Mouse (Mus musculus): ENCODE data around the gene Slc25a20. TPM values are rescaled to one million over a fixed set of nuclear protein-coding genes. Genes with fewer than 3 reads are reported as not detected.
A peak's percentile ranks its signal among the peaks of the same experiment; 100 is the strongest.

Gene Slc25a20
- polyA plus RNA-seq, 1 experiment from 2014 or later = 25.6 TPM

GRCm38 (mm10) chr9:108691846-108692225, 29.9 kb downstream of the Slc25a20 start:
- H3K27ac ChIP-seq = peak overlapping the region; percentile 90
- peaks cover 32% of the 10 kb centered on the region for H3K4me1 ChIP-seq (replicated peaks; ENCODE audit: control insufficient read depth, insufficient read depth, low read length)
- peak overlapping the region; percentile 88 for H3K9ac ChIP-seq
- ATAC-seq (ENCODE audit: low FRiP score) (peak; percentile 83), DNase-seq (ENCODE audit: low spot score) (peak; percentile 88)
- H3K4me2 ChIP-seq (replicated peaks) = peak overlapping the region; percentile 74
- peak overlapping the region; percentile 90 for H3K4me3 ChIP-seq (replicated peaks; ENCODE audit: low read length)
- no peaks in the 10 kb centered on the region for H3K27me3 ChIP-seq (ENCODE audit: control insufficient read depth, insufficient read depth, low read length)
- 1% methylated on average over 40 of the region's 42 CpGs for WGBS
- no peaks in the 10 kb centered on the region for H3K9me3 ChIP-seq (ENCODE audit: control insufficient read depth, low read length)
- H3K36me3 ChIP-seq (replicated peaks; ENCODE audit: control insufficient read depth, insufficient read depth) = no peaks in the 10 kb centered on the region

- H3K9ac ChIP-seq = peak overlapping the region; percentile 88
- H3K27me3 ChIP-seq (ENCODE audit: control insufficient read depth, insufficient read depth, low read length) = no peaks in the 10 kb centered on the region
- peak overlapping the region; percentile 74 for H3K4me2 ChIP-seq (replicated peaks)
- DNase-seq (ENCODE audit: low spot score) = peak; percentile 74
- no peaks in the 10 kb centered on the region for H3K36me3 ChIP-seq (replicated peaks; ENCODE audit: control insufficient read depth, insufficient read depth)
- H3K27ac ChIP-seq = peak overlapping the region; percentile 90
- peak overlapping the region; percentile 90 for H3K4me3 ChIP-seq (replicated peaks; ENCODE audit: low read length)
- H3K9me3 ChIP-seq (ENCODE audit: control insufficient read depth, low read length) = no peaks in the 10 kb centered on the region
- 1% methylated on average over 81 of the region's 92 CpGs for WGBS
- peak; percentile 60 for ATAC-seq (ENCODE audit: low FRiP score)
- H3K4me1 ChIP-seq (replicated peaks; ENCODE audit: control insufficient read depth, insufficient read depth, low read length) = peaks cover 32% of the 10 kb centered on the region
Observed at GRCm38 (mm10) chr9:108692226-108693041, 30.5 kb downstream of the Slc25a20 start.

GRCm38 (mm10) chr9:108693946-108694345, 32.1 kb downstream of the Slc25a20 start:
- ATAC-seq (ENCODE audit: low FRiP score) (no peak), DNase-seq (ENCODE audit: low spot score) (no peak)
- peak overlapping the region; percentile 32; the same call in 1 of the 2 replicates for H3K9ac ChIP-seq
- peak overlapping the region; percentile 90 for H3K4me3 ChIP-seq (replicated peaks; ENCODE audit: low read length)
- peaks cover 32% of the 10 kb centered on the region for H3K4me1 ChIP-seq (replicated peaks; ENCODE audit: control insufficient read depth, insufficient read depth, low read length)
- H3K4me2 ChIP-seq (replicated peaks) = peak overlapping the region; percentile 74
- no peaks in the 10 kb centered on the region for H3K27me3 ChIP-seq (ENCODE audit: control insufficient read depth, insufficient read depth, low read length)
- H3K9me3 ChIP-seq (ENCODE audit: control insufficient read depth, low read length) = no peaks in the 10 kb centered on the region
- H3K27ac ChIP-seq = no peak overlapping the region
- no peaks in the 10 kb centered on the region for H3K36me3 ChIP-seq (replicated peaks; ENCODE audit: control insufficient read depth, insufficient read depth)
- WGBS = 61% methylated on average over 4 of the region's 4 CpGs

GRCm38 (mm10) chr9:108694533-108694932, 32.6 kb downstream of the Slc25a20 start:
- Histone ChIP-seq H3K27me3 (ENCODE audit: control insufficient read depth, insufficient read depth, low read length) (no peaks in the 10 kb centered on the region), H3K4me3 (replicated peaks; ENCODE audit: low read length) (no peak overlapping the region), H3K27ac (no peak overlapping the region), H3K36me3 (replicated peaks; ENCODE audit: control insufficient read depth, insufficient read depth) (0 out of 2 replicates have a peak, but pooled peaks cover under 1% of the 10 kb centered on the region), H3K4me2 (replicated peaks) (peak overlapping the region; percentile 74), H3K9me3 (ENCODE audit: control insufficient read depth, low read length) (no peaks in the 10 kb centered on the region), H3K9ac (no peak overlapping the region), H3K4me1 (replicated peaks; ENCODE audit: control insufficient read depth, insufficient read depth, low read length) (peaks cover 32% of the 10 kb centered on the region)
- 95% methylated on average over 1 of the region's 1 CpGs for WGBS
- DNase-seq (ENCODE audit: low spot score) (no peak), ATAC-seq (ENCODE audit: low FRiP score) (no peak)

GRCm38 (mm10) chr9:108702476-108702875, 40.6 kb downstream of the Slc25a20 start:
- H3K9me3 ChIP-seq (ENCODE audit: control insufficient read depth, low read length) = no peaks in the 10 kb centered on the region
- ATAC-seq (ENCODE audit: low FRiP score) (no peak), DNase-seq (ENCODE audit: low spot score) (no peak)
- H3K36me3 ChIP-seq (replicated peaks; ENCODE audit: control insufficient read depth, insufficient read depth) = 0 out of 2 replicates have a peak, but pooled peaks cover 5% of the 10 kb centered on the region
- H3K4me1 ChIP-seq (replicated peaks; ENCODE audit: control insufficient read depth, insufficient read depth, low read length) = peaks cover 5% of the 10 kb centered on the region; the same call in 1 of the 2 replicates
- H3K9ac ChIP-seq = no peak overlapping the region
- H3K27me3 ChIP-seq (ENCODE audit: control insufficient read depth, insufficient read depth, low read length) = no peaks in the 10 kb centered on the region
- H3K27ac ChIP-seq = no peak overlapping the region
- H3K4me3 ChIP-seq (replicated peaks; ENCODE audit: low read length) = no peak overlapping the region
- no peak overlapping the region for H3K4me2 ChIP-seq (replicated peaks)

GRCm38 (mm10) chr9:108703373-108704110, 41.7 kb downstream of the Slc25a20 start:
- ATAC-seq (ENCODE audit: low FRiP score) (no peak), DNase-seq (ENCODE audit: low spot score) (no peak)
- no peak overlapping the region for H3K9ac ChIP-seq
- peaks cover 5% of the 10 kb centered on the region; the same call in 1 of the 2 replicates for H3K4me1 ChIP-seq (replicated peaks; ENCODE audit: control insufficient read depth, insufficient read depth, low read length)
- no peak overlapping the region for H3K4me2 ChIP-seq (replicated peaks)
- 27% methylated on average over 12 of the region's 12 CpGs for WGBS
- no peak overlapping the region for H3K27ac ChIP-seq
- H3K36me3 ChIP-seq (replicated peaks; ENCODE audit: control insufficient read depth, insufficient read depth) = 0 out of 2 replicates have a peak, but pooled peaks cover 5% of the 10 kb centered on the region
- no peak overlapping the region for H3K4me3 ChIP-seq (replicated peaks; ENCODE audit: low read length)
- H3K27me3 ChIP-seq (ENCODE audit: control insufficient read depth, insufficient read depth, low read length) = no peaks in the 10 kb centered on the region
- no peaks in the 10 kb centered on the region for H3K9me3 ChIP-seq (ENCODE audit: control insufficient read depth, low read length)

GRCm38 (mm10) chr9:108704591-108704990, 42.7 kb downstream of the Slc25a20 start:
- no peaks in the 10 kb centered on the region for H3K27me3 ChIP-seq (ENCODE audit: control insufficient read depth, insufficient read depth, low read length)
- peaks cover 5% of the 10 kb centered on the region; the same call in 1 of the 2 replicates for H3K4me1 ChIP-seq (replicated peaks; ENCODE audit: control insufficient read depth, insufficient read depth, low read length)
- no peak for DNase-seq (ENCODE audit: low spot score)
- H3K36me3 ChIP-seq (replicated peaks; ENCODE audit: control insufficient read depth, insufficient read depth) = 0 out of 2 replicates have a peak, but pooled peaks cover 4% of the 10 kb centered on the region
- H3K4me2 ChIP-seq (replicated peaks) = no peak overlapping the region
- no peak overlapping the region for H3K27ac ChIP-seq
- WGBS = 69% methylated on average over 7 of the region's 7 CpGs
- H3K9ac ChIP-seq = no peak overlapping the region
- no peak for ATAC-seq (ENCODE audit: low FRiP score)
- H3K4me3 ChIP-seq (replicated peaks; ENCODE audit: low read length) = no peak overlapping the region
- no peaks in the 10 kb centered on the region for H3K9me3 ChIP-seq (ENCODE audit: control insufficient read depth, low read length)

GRCm38 (mm10) chr9:108707212-108707611, 45.3 kb downstream of the Slc25a20 start:
- Histone ChIP-seq H3K4me1 (replicated peaks; ENCODE audit: control insufficient read depth, insufficient read depth, low read length) (peaks cover 5% of the 10 kb centered on the region; the same call in 1 of the 2 replicates), H3K27ac (no peak overlapping the region), H3K9me3 (ENCODE audit: control insufficient read depth, low read length) (no peaks in the 10 kb centered on the region), H3K9ac (no peak overlapping the region), H3K4me2 (replicated peaks) (no peak overlapping the region), H3K36me3 (replicated peaks; ENCODE audit: control insufficient read depth, insufficient read depth) (no peaks in the 10 kb centered on the region), H3K4me3 (replicated peaks; ENCODE audit: low read length) (no peak overlapping the region), H3K27me3 (ENCODE audit: control insufficient read depth, insufficient read depth, low read length) (no peaks in the 10 kb centered on the region)
- 91% methylated on average over 2 of the region's 2 CpGs for WGBS
- no peak for ATAC-seq (ENCODE audit: low FRiP score)
- DNase-seq (ENCODE audit: low spot score) = no peak

GRCm38 (mm10) chr9:108708833-108709232, 46.9 kb downstream of the Slc25a20 start:
- H3K4me2 ChIP-seq (replicated peaks) = no peak overlapping the region
- no peaks in the 10 kb centered on the region for H3K9me3 ChIP-seq (ENCODE audit: control insufficient read depth, low read length)
- WGBS = 95% methylated on average over 8 of the region's 8 CpGs
- H3K4me1 ChIP-seq (replicated peaks; ENCODE audit: control insufficient read depth, insufficient read depth, low read length) = peaks cover 2% of the 10 kb centered on the region; the same call in 1 of the 2 replicates
- DNase-seq (ENCODE audit: low spot score) = no peak
- H3K27ac ChIP-seq = no peak overlapping the region
- H3K4me3 ChIP-seq (replicated peaks; ENCODE audit: low read length) = no peak overlapping the region
- ATAC-seq (ENCODE audit: low FRiP score) = no peak
- H3K36me3 ChIP-seq (replicated peaks; ENCODE audit: control insufficient read depth, insufficient read depth) = no peaks in the 10 kb centered on the region
- no peaks in the 10 kb centered on the region for H3K27me3 ChIP-seq (ENCODE audit: control insufficient read depth, insufficient read depth, low read length)
- H3K9ac ChIP-seq = no peak overlapping the region

All from hindbrain, embryonic 14.5 days (tissue).